Mouse (Mus musculus) ES-Bruce4 (cell line): ENCODE data around the gene Cacna1d.

ENCODE experiments used
- EP300 ChIP-seq: IDR thresholded peaks from 2 replicates; pipeline ENCODE4 v1.6.1; 2011; ENCODE audit warnings: low read depth, low read length; ENCODE audit not compliant: insufficient read depth
- POLR2A ChIP-seq: IDR thresholded peaks from one replicate; pipeline ENCODE4 v1.8.1; 2011; ENCODE audit warnings: low read length; ENCODE audit not compliant: insufficient read depth

DNA sequence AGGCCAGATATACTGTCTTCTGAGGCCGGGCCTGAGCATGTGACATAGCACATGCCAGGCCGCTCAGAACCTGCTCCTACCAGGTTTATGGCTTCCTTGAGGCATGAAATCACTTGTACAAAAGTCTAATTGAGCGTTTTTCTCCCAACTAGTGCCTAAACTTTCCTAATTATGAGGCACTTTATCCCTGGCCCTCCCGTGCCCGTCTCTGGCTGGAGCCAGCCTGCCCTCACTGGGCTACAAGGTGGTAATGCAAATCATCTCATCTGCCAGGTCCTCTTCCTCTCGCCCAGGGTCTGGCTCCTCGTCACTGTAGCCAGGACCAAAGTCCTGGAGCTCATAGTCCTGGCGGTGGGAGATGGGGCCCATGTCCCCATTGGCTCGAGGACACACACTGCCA lies 449.4 kb downstream of the Cacna1d start:
- TF ChIP-seq POLR2A (no peak), EP300 (no peak)
